Mouse (Mus musculus) intestine, postnatal 0 days (tissue): ENCODE results near the gene Ccdc63. TPM values are rescaled to one million over a fixed set of nuclear protein-coding genes. Genes with fewer than 3 reads are reported as not detected.
A peak's percentile ranks its signal among the peaks of the same experiment; 100 is the strongest.

Experiments used
- ATAC-seq: fragments of 200-750 bp; cut with Nextera tagmentation; 2 replicates; pipeline ENCODE4 v1.8.0; 2017; ENCODE audit warnings: mild to moderate bottlenecking, moderate TSS enrichment, moderate library complexity
- H3K27ac ChIP-seq: fragments of 300-500 bp; sonication (generic); 2 replicates; pipeline ENCODE4 v1.5.1; 2014; ENCODE audit warnings: mild to moderate bottlenecking, low read depth, low read length, moderate library complexity
- H3K27me3 ChIP-seq: fragments of 300-500 bp; sonication (generic); replicated peaks from 2 replicates; pipeline ENCODE4 v1.6.1; 2014; ENCODE audit warnings: low read length, mixed read lengths; ENCODE audit not compliant: control insufficient read depth, insufficient read depth
- H3K36me3 ChIP-seq: fragments of 300-500 bp; sonication (generic); 2 replicates; pipeline ENCODE4 v1.6.1; 2014; ENCODE audit warnings: mild to moderate bottlenecking, moderate library complexity; ENCODE audit not compliant: control insufficient read depth, insufficient read depth
- H3K4me1 ChIP-seq: fragments of 300-500 bp; sonication (generic); replicated peaks from 2 replicates; pipeline ENCODE4 v1.6.1; 2014; ENCODE audit warnings: antibody characterized with exemption, low read length, mixed read lengths; ENCODE audit not compliant: control insufficient read depth, insufficient read depth
- H3K4me2 ChIP-seq: fragments of 300-500 bp; sonication (generic); replicated peaks from 2 replicates; pipeline ENCODE4 v1.6.1; 2014; ENCODE audit warnings: low read depth, mild to moderate bottlenecking, moderate library complexity
- H3K4me3 ChIP-seq: fragments of 300-500 bp; sonication (generic); 2 replicates; pipeline ENCODE4 v1.5.1; 2014; ENCODE audit warnings: low read depth, low read length
- H3K9ac ChIP-seq: fragments of 300-500 bp; sonication (generic); 2 replicates; pipeline ENCODE4 v1.6.1; 2014; ENCODE audit warnings: mild to moderate bottlenecking, low read depth, low read length
- H3K9me3 ChIP-seq: fragments of 300-500 bp; sonication (generic); 2 replicates; pipeline ENCODE4 v1.6.1; 2016; ENCODE audit warnings: mixed run types; ENCODE audit not compliant: control insufficient read depth
- CTCF ChIP-seq: sonication (generic); IDR thresholded peaks from 2 replicates; pipeline ENCODE4 v1.5.1; 2016; ENCODE audit warnings: low read depth, mild to moderate bottlenecking, control low read depth, antibody characterized with exemption, moderate library complexity
- WGBS: fragments of 180-500 bp; shearing (Covaris S2); extraction: QIAGEN DNeasy Blood & Tissue Kit; methylation state at CpG from one replicate; pipeline ENCODE4 v1.1.7; 2014; 5-methylcytosine and 5-hydroxymethylcytosine counted together
- polyA plus RNA-seq: library from polyadenylated mRNA; unstranded; fragments of >200 nt; fragmentation: Nextera tagmentation; extraction: Ambion mirVana; gene quantifications from 2 replicates; pipeline ENCODE4 v1.2.1, GENCODE M21; 2015

Ccdc63 gene
- polyA plus RNA-seq, 1 experiment from 2014 or later = not detected

DNA sequence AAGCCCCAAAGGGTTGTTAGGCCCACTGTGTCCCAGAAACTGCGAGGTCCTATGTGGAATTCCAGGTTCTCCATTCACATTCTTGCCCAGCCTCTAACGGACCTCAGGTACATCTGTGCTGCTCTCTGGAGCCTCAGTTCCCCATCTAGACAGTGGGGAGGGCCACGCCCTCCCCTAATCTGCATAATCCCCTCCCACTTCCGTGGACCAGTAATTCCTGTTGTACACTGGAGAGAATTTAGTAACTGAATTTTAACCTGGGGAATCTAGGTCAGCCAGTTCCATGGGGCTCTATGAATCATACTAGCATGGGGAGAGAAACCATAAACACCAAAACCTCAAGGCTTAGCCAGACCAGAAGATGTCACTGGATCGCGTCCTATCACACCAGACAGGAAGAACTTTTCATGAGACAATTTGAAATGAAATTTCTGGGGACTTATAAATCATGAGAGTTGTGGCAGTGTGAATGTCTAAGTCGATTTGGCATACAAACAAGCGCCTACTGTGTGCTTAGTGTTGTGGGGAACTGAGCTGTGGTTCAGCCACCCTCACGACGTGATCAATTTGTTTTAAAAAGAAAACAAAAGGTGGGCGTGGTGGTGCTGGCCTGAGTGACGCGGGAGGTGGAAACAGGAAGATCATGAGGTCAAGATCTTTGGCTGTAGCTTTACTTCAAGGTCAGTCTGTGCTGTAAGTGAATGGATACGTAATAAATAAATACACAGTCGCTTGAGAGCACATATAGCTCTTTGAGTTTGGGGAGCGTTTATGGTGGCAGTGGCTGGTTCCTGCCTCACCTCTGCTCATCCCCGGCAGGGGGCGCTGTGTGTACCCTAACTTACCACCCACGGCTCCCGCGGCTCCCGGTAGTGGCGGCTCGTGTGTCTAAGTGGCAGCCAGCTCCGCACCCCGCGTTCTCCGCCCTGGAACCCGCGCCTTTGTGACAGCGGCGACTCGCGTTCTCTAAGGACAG is 9.3 kb downstream of the Ccdc63 start:
- ATAC-seq = peak; percentile 53
- Histone ChIP-seq H3K4me2 (peak overlapping the region; percentile 87), H3K9ac (peak overlapping the region; percentile 28), H3K27me3 (no peaks in the 10 kb centered on the region), H3K36me3 (no peaks in the 10 kb centered on the region), H3K9me3 (no peaks in the 10 kb centered on the region), H3K4me3 (peak overlapping the region; percentile 38), H3K4me1 (no peaks in the 10 kb centered on the region; the same call in 1 of the 2 replicates), H3K27ac (0 out of 2 replicates have a peak overlapping the region, but pooled peaks have one; percentile 0)
- peak; percentile 92 for TF ChIP-seq CTCF
- 9% methylated on average over 33 of the region's 34 CpGs for WGBS

DNA sequence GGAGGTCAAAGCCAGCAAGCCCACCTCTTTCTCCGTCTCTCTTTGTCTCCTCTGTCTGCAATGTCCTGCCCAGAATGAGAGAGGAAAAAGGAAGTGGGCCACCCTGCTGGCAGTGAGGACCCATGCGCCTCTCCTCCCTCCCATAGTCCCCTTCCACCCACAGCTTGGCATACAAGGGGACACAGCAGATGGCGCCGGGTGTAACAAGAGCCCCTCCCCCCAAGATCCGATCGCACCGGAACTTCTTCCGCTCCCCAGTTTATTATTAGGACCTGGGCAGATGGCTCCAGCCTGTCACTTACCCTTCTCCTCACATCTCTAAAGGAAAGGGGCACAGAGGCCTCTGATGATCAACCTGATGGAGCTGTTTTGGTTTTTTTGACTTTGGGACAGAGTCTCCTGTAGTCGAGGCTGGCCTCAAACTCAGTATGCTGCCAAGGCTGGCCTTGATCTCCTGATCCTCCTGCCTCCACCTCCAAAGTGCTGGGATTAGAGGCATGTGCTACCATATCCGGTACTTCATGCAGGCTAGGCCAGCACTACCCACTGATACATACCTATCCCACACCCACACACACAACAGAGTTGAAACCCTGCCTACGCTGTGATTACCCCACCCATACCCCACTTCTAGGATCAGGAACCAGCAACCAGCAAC is 10.2 kb downstream of the Ccdc63 start:
- Histone ChIP-seq H3K36me3 (no peaks in the 10 kb centered on the region), H3K9ac (no peak overlapping the region), H3K4me3 (no peak overlapping the region), H3K27ac (no peak overlapping the region), H3K9me3 (no peaks in the 10 kb centered on the region), H3K27me3 (no peaks in the 10 kb centered on the region), H3K4me1 (no peaks in the 10 kb centered on the region; the same call in 1 of the 2 replicates), H3K4me2 (no peak overlapping the region)
- TF ChIP-seq CTCF = no peak
- 87% methylated on average over 11 of the region's 11 CpGs for WGBS
- ATAC-seq = no peak

DNA sequence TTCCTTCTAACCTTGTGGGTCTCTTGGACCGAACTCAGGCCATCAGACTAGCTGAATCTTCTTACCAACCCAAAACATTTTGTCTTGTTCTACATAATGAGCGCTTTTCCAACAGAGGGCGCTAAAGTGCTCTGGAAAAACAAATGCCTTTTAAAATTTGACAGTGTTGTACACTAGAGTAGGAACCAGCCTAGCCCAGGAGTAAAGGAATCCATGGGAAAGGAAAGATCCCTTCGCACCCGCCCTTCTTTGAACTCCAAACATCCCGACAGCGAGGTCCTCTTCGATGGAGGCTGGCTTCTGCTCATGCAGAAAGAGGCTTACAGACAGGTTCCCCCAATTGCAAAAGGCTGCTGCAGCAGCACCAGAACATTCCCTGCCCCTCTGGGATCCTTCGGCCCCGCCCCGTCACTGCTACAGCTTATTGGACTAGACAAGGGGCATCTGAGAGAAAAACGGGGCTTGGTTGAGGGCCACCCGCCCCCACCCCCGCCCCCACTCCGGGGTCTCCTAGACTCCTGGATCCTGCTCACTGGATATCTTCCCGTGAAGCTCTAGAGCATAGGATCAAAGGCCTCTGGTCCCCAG is 11.5 kb downstream of the Ccdc63 start:
- 29% methylated on average over 16 of the region's 16 CpGs for WGBS
- TF ChIP-seq CTCF = peak; percentile 83
- 0 out of 2 replicates have a peak, but pooled peaks have one; percentile 8 for ATAC-seq

DNA sequence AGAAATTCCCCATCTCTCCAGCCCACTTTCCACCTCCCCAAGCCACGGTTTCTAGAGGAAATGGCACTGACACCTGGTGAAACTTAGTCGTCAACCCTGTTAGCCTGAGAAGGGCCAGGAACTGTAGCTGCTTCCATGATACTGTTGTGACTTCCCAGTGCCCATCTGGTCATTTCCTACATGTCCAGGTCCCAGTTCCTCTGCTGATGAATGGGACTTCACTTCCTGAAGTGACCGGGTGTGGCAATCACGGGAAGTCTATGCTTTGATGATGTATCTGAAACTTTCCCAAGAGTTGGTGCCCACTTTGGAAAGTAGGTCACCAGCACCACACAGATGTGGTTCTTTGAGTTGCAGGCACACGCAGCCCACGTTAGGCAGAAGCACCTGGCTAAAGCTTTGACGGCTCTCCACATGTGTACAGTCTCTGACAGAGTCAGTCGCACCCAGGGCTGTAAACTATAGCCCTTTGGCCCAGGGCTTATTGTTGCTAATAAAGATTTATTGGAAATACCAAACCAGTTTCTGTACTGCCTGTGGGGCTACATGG is 15.3 kb downstream of the Ccdc63 start:
- no peak overlapping the region for H3K27ac ChIP-seq
- no peaks in the 10 kb centered on the region for H3K36me3 ChIP-seq
- H3K27me3 ChIP-seq = no peaks in the 10 kb centered on the region
- WGBS = 58% methylated on average over 8 of the region's 8 CpGs
- no peaks in the 10 kb centered on the region for H3K4me1 ChIP-seq
- H3K9me3 ChIP-seq = no peaks in the 10 kb centered on the region
- no peak for TF ChIP-seq CTCF
- ATAC-seq = no peak
- no peak overlapping the region for H3K9ac ChIP-seq
- H3K4me2 ChIP-seq = no peak overlapping the region
- H3K4me3 ChIP-seq = no peak overlapping the region

More for the DNA sequence above, 11.5 kb downstream of the Ccdc63 start:
- Histone ChIP-seq H3K4me3 (no peak overlapping the region), H3K4me2 (no peak overlapping the region), H3K4me1 (no peaks in the 10 kb centered on the region; the same call in 1 of the 2 replicates), H3K36me3 (no peaks in the 10 kb centered on the region), H3K27ac (no peak overlapping the region), H3K9ac (no peak overlapping the region), H3K9me3 (no peaks in the 10 kb centered on the region), H3K27me3 (no peaks in the 10 kb centered on the region)

DNA sequence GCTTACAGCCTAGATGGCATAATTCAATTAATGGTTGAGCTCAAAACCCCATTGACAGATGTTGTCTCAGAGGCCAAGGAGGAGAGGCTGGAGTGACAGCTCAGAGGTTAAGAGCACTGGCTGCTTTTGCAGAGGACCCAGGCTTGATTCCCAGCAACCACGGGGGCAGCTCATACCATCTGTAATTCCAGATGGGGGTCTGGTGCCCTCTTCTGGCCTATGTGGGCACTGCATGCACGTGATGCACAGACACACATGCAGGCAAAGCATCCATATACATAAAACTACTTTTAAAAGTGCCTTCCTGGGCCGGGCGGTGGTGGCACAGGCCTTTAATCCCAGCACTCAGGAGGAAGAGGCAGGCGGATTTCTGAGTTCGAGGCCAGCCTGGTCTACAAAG is 24.4 kb downstream of the Ccdc63 start:
- no peak for ATAC-seq
- WGBS = 83% methylated on average over 6 of the region's 6 CpGs

More for the DNA sequence above, 24.4 kb downstream of the Ccdc63 start:
- no peaks in the 10 kb centered on the region for H3K27me3 ChIP-seq
- peak; percentile 51 for TF ChIP-seq CTCF
- H3K4me2 ChIP-seq = no peak overlapping the region
- H3K4me1 ChIP-seq = no peaks in the 10 kb centered on the region
- H3K9me3 ChIP-seq = no peaks in the 10 kb centered on the region
- no peak overlapping the region for H3K27ac ChIP-seq
- no peak overlapping the region for H3K4me3 ChIP-seq
- no peak overlapping the region for H3K9ac ChIP-seq
- no peaks in the 10 kb centered on the region for H3K36me3 ChIP-seq
